Mouse (Mus musculus) kidney, embryonic 14.5 days (tissue): ENCODE data around the gene Asl. TPM values are rescaled to one million over a fixed set of nuclear protein-coding genes. Genes with fewer than 3 reads are reported as not detected.

Source experiments
- ATAC-seq: fragments of 200-750 bp; cut with Nextera tagmentation; 2 replicates; pipeline ENCODE4 v1.8.0; 2017; ENCODE audit warnings: moderate number of reproducible peaks, mild to moderate bottlenecking, moderate TSS enrichment, moderate library complexity; ENCODE audit not compliant: low FRiP score, low TSS enrichment
- H3K27ac ChIP-seq: fragments of 300-500 bp; sonication (generic); 2 replicates; pipeline ENCODE4 v1.5.1; 2014; ENCODE audit warnings: low read depth, mild to moderate bottlenecking, low read length, moderate library complexity, mixed read lengths
- H3K27me3 ChIP-seq: fragments of 300-500 bp; sonication (generic); 2 replicates; pipeline ENCODE4 v1.6.1; 2014; ENCODE audit warnings: mild to moderate bottlenecking, low read length; ENCODE audit not compliant: control insufficient read depth, insufficient read depth
- H3K36me3 ChIP-seq: fragments of 300-500 bp; sonication (generic); 2 replicates; pipeline ENCODE4 v1.6.1; 2014; ENCODE audit warnings: low read length, mixed read lengths; ENCODE audit not compliant: control insufficient read depth, insufficient read depth
- H3K4me1 ChIP-seq: fragments of 300-500 bp; sonication (generic); 2 replicates; pipeline ENCODE4 v1.6.1; 2014; ENCODE audit warnings: low read length, mixed read lengths; ENCODE audit not compliant: control insufficient read depth, insufficient read depth
- H3K4me2 ChIP-seq: fragments of 300-500 bp; sonication (generic); replicated peaks from 2 replicates; pipeline ENCODE4 v1.6.1; 2014; ENCODE audit warnings: low read depth, mild to moderate bottlenecking, low read length
- H3K4me3 ChIP-seq: fragments of 300-500 bp; sonication (generic); 2 replicates; pipeline ENCODE4 v1.5.1; 2014; ENCODE audit warnings: mild to moderate bottlenecking, low read length
- H3K9ac ChIP-seq: fragments of 300-500 bp; sonication (generic); 2 replicates; pipeline ENCODE4 v1.6.1; 2014; ENCODE audit warnings: low read depth, mild to moderate bottlenecking, low read length, moderate library complexity
- H3K9me3 ChIP-seq: fragments of 300-500 bp; sonication (generic); 2 replicates; pipeline ENCODE4 v1.6.1; 2016; ENCODE audit warnings: low read length; ENCODE audit not compliant: control insufficient read depth
- WGBS: fragments of 180-500 bp; shearing (Covaris S2); extraction: QIAGEN DNeasy Blood & Tissue Kit; methylation state at CpG from one replicate; pipeline ENCODE4 v1.1.7; 2014; 5-methylcytosine and 5-hydroxymethylcytosine counted together
- polyA plus RNA-seq: library from polyadenylated mRNA; unstranded; fragments of >200 nt; fragmentation: Nextera tagmentation; extraction: Ambion mirVana; gene quantifications from 2 replicates; pipeline ENCODE4 v1.2.1, GENCODE M21; 2014

The Asl gene
- polyA plus RNA-seq, 1 experiment from 2014 or later = 46.4 TPM

DNA sequence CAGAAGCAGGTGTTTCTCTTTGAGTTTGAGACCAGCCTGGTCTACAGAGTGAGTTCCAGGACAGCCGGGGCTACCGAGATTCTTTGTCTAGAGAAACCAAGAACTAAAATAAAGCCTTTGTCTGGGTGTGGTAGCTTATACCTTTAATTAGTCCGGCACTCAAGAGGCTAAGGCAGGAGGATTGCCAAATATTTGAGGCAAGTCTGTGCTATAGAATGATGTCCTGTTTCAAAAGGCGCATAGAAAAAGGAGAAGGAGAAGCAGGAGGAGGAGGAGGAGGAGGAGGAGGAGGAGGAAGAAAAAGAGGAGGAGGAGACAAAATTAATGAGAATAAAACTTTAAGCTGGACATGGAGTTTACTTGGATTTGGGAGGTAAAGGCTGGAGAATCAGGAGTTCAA lies 65.8 kb downstream of the Asl start:
- H3K4me3 ChIP-seq = no peak overlapping the region
- H3K9ac ChIP-seq = no peak overlapping the region
- no peak for ATAC-seq
- no peaks in the 10 kb centered on the region for H3K9me3 ChIP-seq
- no peak overlapping the region for H3K27ac ChIP-seq
- no peaks in the 10 kb centered on the region for H3K27me3 ChIP-seq
- no peaks in the 10 kb centered on the region for H3K4me1 ChIP-seq
- no peak overlapping the region for H3K4me2 ChIP-seq
- 80% methylated on average over 4 of the region's 4 CpGs for WGBS
- no peaks in the 10 kb centered on the region for H3K36me3 ChIP-seq

Other genes starting within 250 kb of the Asl start
- gene Psph, start 241.8 kb downstream of the Asl start, polyA plus RNA-seq = 61.9 and 68.2 TPM in 2 replicates
- 49.0 and 58.7 TPM in 2 replicates for gene Sumf2, start 182.3 kb downstream of the Asl start, polyA plus RNA-seq
- gene Chchd2, start 141.8 kb downstream of the Asl start, polyA plus RNA-seq = 1,010 and 1,332 TPM in 2 replicates
- gene Zbed5, start 133.5 kb downstream of the Asl start, polyA plus RNA-seq = 8.0 and 8.7 TPM in 2 replicates
- gene Phkg1, start 130.7 kb downstream of the Asl start, polyA plus RNA-seq = 0.15 and 0.21 TPM in 2 replicates
- gene Nupr1l, start 120.7 kb downstream of the Asl start, polyA plus RNA-seq = 3.4 and 3.5 TPM in 2 replicates
- 20.7 and 24.6 TPM in 2 replicates for gene Vkorc1l1, start 87.3 kb downstream of the Asl start, polyA plus RNA-seq
- gene Gusb, start 26.2 kb downstream of the Asl start, polyA plus RNA-seq = 49.8 and 58.7 TPM in 2 replicates
- 24.5 and 31.2 TPM in 2 replicates for gene Crcp, start within 50 bp of the Asl start, polyA plus RNA-seq
- gene Tpst1, start 44.1 kb upstream of the Asl start, polyA plus RNA-seq = 61.8 and 70.7 TPM in 2 replicates
- 2.2 and 4.3 TPM in 2 replicates for gene Kctd7, start 115.6 kb upstream of the Asl start, polyA plus RNA-seq
- 21.0 and 26.7 TPM in 2 replicates for gene Rabgef1, start 142.6 kb upstream of the Asl start, polyA plus RNA-seq
- 42.2 and 45.9 TPM in 2 replicates for gene Tmem248, start 187.8 kb upstream of the Asl start, polyA plus RNA-seq
- gene Sbds, start 226.3 kb upstream of the Asl start, polyA plus RNA-seq = 55.4 and 77.5 TPM in 2 replicates
- gene Tyw1, start 226.4 kb upstream of the Asl start, polyA plus RNA-seq = 18.3 and 30.2 TPM in 2 replicates